Mouse (Mus musculus) MEL (cell line): ENCODE measurements at regions not wholly inside any gene's neighbourhood (a gene's known extent, or its start where the extent isn't known, plus 50 kb on each side); places are given as distances from the start of the nearest gene placed in this dataset.

Source experiments
- DNase-seq: peaks from one replicate; pipeline ENCODE4 v3.0.0; 2011; ENCODE audit warnings: low read depth, low spot score
- H3K27ac ChIP-seq: 2 replicates; pipeline ENCODE4 v1.5.1; 2012; ENCODE audit warnings: low read depth, mild to moderate bottlenecking, control low read depth, low read length, moderate library complexity; ENCODE audit not compliant: control insufficient read depth
- H3K27me3 ChIP-seq, 2 experiments: fragments of 150-350 bp in 1 of 2; sonication (generic) in 1 of 2; 2 replicates each; pipeline ENCODE4 v1.6.1; 2012; ENCODE audit warnings: low read length in 2 of 2, mild to moderate bottlenecking in 2 of 2, improper control_type of control experiment in 1 of 2, moderate library complexity in 1 of 2; ENCODE audit not compliant: insufficient read depth in 2 of 2, control insufficient read depth in 1 of 2
- H3K36me3 ChIP-seq, 2 experiments: 2 replicates each; pipeline ENCODE4 v1.6.1; 2012 to 2014; ENCODE audit warnings: low read length in 2 of 2, improper control_type of control experiment in 1 of 2, inconsistent platforms in 1 of 2, mild to moderate bottlenecking in 1 of 2; ENCODE audit not compliant: insufficient read depth in 2 of 2, control insufficient read depth in 1 of 2
- H3K4me1 ChIP-seq, 2 experiments: fragments of 150-350 bp in 1 of 2; sonication (generic) in 1 of 2; 2 replicates each; pipeline ENCODE4 v1.6.1; 2012; ENCODE audit warnings: low read length in 2 of 2, improper control_type of control experiment in 1 of 2, mild to moderate bottlenecking in 1 of 2; ENCODE audit not compliant: insufficient read depth in 2 of 2, control insufficient read depth in 1 of 2
- H3K4me3 ChIP-seq, 2 experiments: fragments of 150-350 bp in 1 of 2; sonication (generic) in 1 of 2; 2 replicates each; pipeline ENCODE4 v1.5.1; 2012; ENCODE audit warnings: low read depth in 2 of 2, low read length in 2 of 2, mild to moderate bottlenecking in 2 of 2, moderate library complexity in 2 of 2, control low read depth in 1 of 2, improper control_type of control experiment in 1 of 2; ENCODE audit not compliant: control insufficient read depth in 1 of 2, insufficient read depth in 1 of 2
- H3K79me2 ChIP-seq: 2 replicates; pipeline ENCODE4 v1.6.1; 2012; ENCODE audit warnings: mild to moderate bottlenecking, low read length, moderate library complexity; ENCODE audit not compliant: control insufficient read depth, poor library complexity, insufficient read depth
- H3K9ac ChIP-seq: 2 replicates; pipeline ENCODE4 v1.6.1; 2012; ENCODE audit warnings: low read depth, mild to moderate bottlenecking, control low read depth, low read length, moderate library complexity; ENCODE audit not compliant: control insufficient read depth, poor library complexity, severe bottlenecking
- H3K9me3 ChIP-seq: fragments of 150-350 bp; sonication (generic); replicated peaks from 2 replicates; pipeline ENCODE4 v1.6.1; 2012; ENCODE audit warnings: mild to moderate bottlenecking, low read length, improper control_type of control experiment, moderate library complexity; ENCODE audit not compliant: insufficient read depth
- CHD1 ChIP-seq: IDR thresholded peaks from 2 replicates; pipeline ENCODE4 v1.6.1; 2012; ENCODE audit warnings: low read depth, mild to moderate bottlenecking, inconsistent platforms, low read length, improper control_type of control experiment
- CHD2 ChIP-seq: IDR thresholded peaks from 2 replicates; pipeline ENCODE4 v1.6.1; 2011; ENCODE audit warnings: low read length, improper control_type of control experiment
- CTCF ChIP-seq, 3 experiments: IDR thresholded peaks in 2 of 3; conservative IDR thresholded peaks in 1 of 3; 2 replicates each; pipeline ENCODE4 v1.5.1; 2011 to 2012; ENCODE audit warnings: low read length in 3 of 3, low read depth in 2 of 3, mild to moderate bottlenecking in 2 of 3, improper control_type of control experiment in 1 of 3, inconsistent platforms in 1 of 3, mixed read lengths in 1 of 3, moderate library complexity in 1 of 3; ENCODE audit not compliant: control insufficient read depth in 1 of 3, insufficient read depth in 1 of 3, poor library complexity in 1 of 3, severe bottlenecking in 1 of 3
- E2F4 ChIP-seq: IDR thresholded peaks from 2 replicates; pipeline ENCODE4 v1.6.1; 2011; ENCODE audit warnings: low read depth, low read length, improper control_type of control experiment, borderline replicate concordance
- ELF1 ChIP-seq: IDR thresholded peaks from 2 replicates; pipeline ENCODE4 v1.6.1; 2014; ENCODE audit warnings: low read depth, mild to moderate bottlenecking, inconsistent platforms, low read length, improper control_type of control experiment, moderate library complexity
- EP300 ChIP-seq, 2 experiments: IDR thresholded peaks; 2 replicates each; pipeline ENCODE4 v1.6.1; 2011; ENCODE audit warnings: improper control_type of control experiment in 2 of 2, low read length in 2 of 2, low read depth in 1 of 2, mild to moderate bottlenecking in 1 of 2
- ETS1 ChIP-seq: IDR thresholded peaks from 2 replicates; pipeline ENCODE4 v1.6.1; 2012; ENCODE audit warnings: low read depth, mild to moderate bottlenecking, inconsistent platforms, low read length, improper control_type of control experiment, moderate library complexity
- GABPA ChIP-seq: IDR thresholded peaks from 2 replicates; pipeline ENCODE4 v1.6.1; 2012; ENCODE audit warnings: low read depth, mild to moderate bottlenecking, inconsistent platforms, low read length, improper control_type of control experiment, moderate library complexity
- GATA1 ChIP-seq: IDR thresholded peaks from 2 replicates; pipeline ENCODE4 v1.6.1; 2011; ENCODE audit warnings: low read depth, low read length, improper control_type of control experiment
- JUND ChIP-seq: IDR thresholded peaks from 2 replicates; pipeline ENCODE4 v1.6.1; 2011; ENCODE audit warnings: low read depth, mild to moderate bottlenecking, improper control_type of control experiment, low read length
- KAT2A ChIP-seq: conservative IDR thresholded peaks from 2 replicates; pipeline ENCODE4 v1.6.1; 2012; ENCODE audit warnings: low read depth, low read length, improper control_type of control experiment, inconsistent platforms
- MAX ChIP-seq: IDR thresholded peaks from 2 replicates; pipeline ENCODE4 v1.6.1; 2011; ENCODE audit warnings: low read length, improper control_type of control experiment
- MEF2A ChIP-seq: IDR thresholded peaks from 2 replicates; pipeline ENCODE4 v1.6.1; 2014; ENCODE audit warnings: low read depth, mild to moderate bottlenecking, inconsistent platforms, low read length, improper control_type of control experiment; ENCODE audit not compliant: poor library complexity, insufficient replicate concordance, severe bottlenecking; ENCODE audit errors: extremely low read depth
- MXI1 ChIP-seq: IDR thresholded peaks from 2 replicates; pipeline ENCODE4 v1.6.1; 2011; ENCODE audit warnings: mild to moderate bottlenecking, low read depth, low read length, improper control_type of control experiment
- MYB ChIP-seq: IDR thresholded peaks from 2 replicates; pipeline ENCODE4 v1.6.1; 2011; ENCODE audit warnings: mild to moderate bottlenecking, low read depth, low read length, improper control_type of control experiment
- MYC ChIP-seq: IDR thresholded peaks from 2 replicates; pipeline ENCODE4 v1.6.1; 2011; ENCODE audit warnings: low read depth, mild to moderate bottlenecking, low read length, improper control_type of control experiment, moderate library complexity
- NELFE ChIP-seq: IDR thresholded peaks from 2 replicates; pipeline ENCODE4 v1.6.1; 2011; ENCODE audit warnings: low read depth, low read length, improper control_type of control experiment
- POLR2A ChIP-seq, 2 experiments: IDR thresholded peaks; 2 replicates each; pipeline ENCODE4 v1.6.1; 2011 to 2012; ENCODE audit warnings: low read length in 2 of 2, mild to moderate bottlenecking in 2 of 2, control low read depth in 1 of 2, improper control_type of control experiment in 1 of 2, low read depth in 1 of 2, moderate library complexity in 1 of 2; ENCODE audit not compliant: control insufficient read depth in 1 of 2, insufficient read depth in 1 of 2, poor library complexity in 1 of 2
- POLR2AphosphoS2 ChIP-seq: IDR thresholded peaks from 2 replicates; pipeline ENCODE4 v1.6.1; 2011; ENCODE audit warnings: low read length, improper control_type of control experiment
- RAD21 ChIP-seq: IDR thresholded peaks from 2 replicates; pipeline ENCODE4 v1.6.1; 2011; ENCODE audit warnings: mild to moderate bottlenecking, low read depth, low read length, improper control_type of control experiment
- RCOR1 ChIP-seq: IDR thresholded peaks from 2 replicates; pipeline ENCODE4 v1.6.1; 2012; ENCODE audit warnings: low read depth, mild to moderate bottlenecking, inconsistent platforms, low read length, improper control_type of control experiment
- SIN3A ChIP-seq: IDR thresholded peaks from 2 replicates; pipeline ENCODE4 v1.6.1; 2012; ENCODE audit warnings: low read length, improper control_type of control experiment, inconsistent platforms
- SMC3 ChIP-seq: IDR thresholded peaks from 2 replicates; pipeline ENCODE4 v1.6.1; 2011; ENCODE audit warnings: low read depth, low read length, improper control_type of control experiment
- TAL1 ChIP-seq: IDR thresholded peaks from 2 replicates; pipeline ENCODE4 v1.6.1; 2012; ENCODE audit warnings: mild to moderate bottlenecking, inconsistent platforms, low read length, moderate library complexity, mixed read lengths
- TCF12 ChIP-seq: IDR thresholded peaks from 2 replicates; pipeline ENCODE4 v1.6.1; 2014; ENCODE audit warnings: low read depth, mild to moderate bottlenecking, inconsistent platforms, low read length, improper control_type of control experiment, moderate library complexity
- UBTF ChIP-seq: IDR thresholded peaks from 2 replicates; pipeline ENCODE4 v1.6.1; 2012; ENCODE audit warnings: low read depth, mild to moderate bottlenecking, inconsistent platforms, low read length, improper control_type of control experiment, moderate library complexity, borderline replicate concordance; ENCODE audit not compliant: insufficient read depth
- USF1 ChIP-seq: IDR thresholded peaks from 2 replicates; pipeline ENCODE4 v1.6.1; 2014; ENCODE audit warnings: low read depth, mild to moderate bottlenecking, inconsistent platforms, low read length, improper control_type of control experiment, moderate library complexity
- ZKSCAN1 ChIP-seq: IDR thresholded peaks from 2 replicates; pipeline ENCODE4 v1.6.1; 2012; ENCODE audit warnings: low read depth, mild to moderate bottlenecking, inconsistent platforms, low read length, improper control_type of control experiment, moderate library complexity
- ZMIZ1 ChIP-seq: IDR thresholded peaks from 2 replicates; pipeline ENCODE4 v1.6.1; 2012; ENCODE audit warnings: low read depth, mild to moderate bottlenecking, inconsistent platforms, low read length, improper control_type of control experiment, moderate library complexity
- ZNF384 ChIP-seq: IDR thresholded peaks from 2 replicates; pipeline ENCODE4 v1.6.1; 2012; ENCODE audit warnings: low read depth, mild to moderate bottlenecking, inconsistent platforms, low read length, improper control_type of control experiment

GRCm38 (mm10) chr17:50392966-50393365, 99.5 kb upstream of the Dazl start:
- no peak for TF ChIP-seq EP300 (IDR thresholded peaks at IDR 0.05; ENCODE audit: low read depth in 1 of 2, low read length in 2 of 2)
- Histone ChIP-seq H3K36me3 (peaks cover 0 to 13% of the 10 kb centered on the region in 2 experiments; a peak in 2 of 4 replicates), H3K79me2 (no peaks in the 10 kb centered on the region), H3K4me3 (no peak overlapping the region), H3K27me3 (no peaks in the 10 kb centered on the region), H3K4me1 (peaks cover 0 to 20% of the 10 kb centered on the region in 2 experiments; a peak in 3 of 4 replicates), H3K27ac (no peak overlapping the region), H3K9ac (no peak overlapping the region), H3K9me3 (no peaks in the 10 kb centered on the region)
- no peak for DNase-seq

DNA sequence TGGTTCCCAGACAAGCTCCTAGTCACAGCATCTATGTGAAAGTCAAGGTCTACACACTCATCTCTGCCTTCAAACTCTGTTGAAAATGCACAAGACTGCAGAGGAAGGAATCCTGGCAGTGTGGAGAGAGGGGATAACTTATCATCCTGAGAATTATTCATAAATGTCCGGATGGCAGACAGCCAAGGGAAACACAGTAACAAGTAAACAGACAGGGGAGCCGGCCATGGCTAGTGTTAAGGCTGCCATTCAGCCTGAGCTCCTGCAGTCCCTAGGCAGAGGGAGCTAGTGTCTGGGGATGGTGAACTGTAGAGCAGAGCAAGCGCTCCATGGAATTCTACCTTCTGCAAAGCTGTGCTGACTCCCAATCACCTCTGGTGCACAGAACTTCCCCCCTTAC, 100.3 kb upstream of the Dazl start:
- TF ChIP-seq EP300 (IDR thresholded peaks at IDR 0.05; ENCODE audit: low read depth in 1 of 2, low read length in 2 of 2): peak; percentile 86 to 87
- no peak for TF ChIP-seq USF1
- TF ChIP-seq MYC: no peak
- TF ChIP-seq MYB: no peak
- no peak for TF ChIP-seq MAX
- no peak for TF ChIP-seq CTCF (IDR thresholded peaks at IDR 0.05 in 2 of 3, conservative IDR thresholded peaks at IDR 0.05 in 1 of 3; ENCODE audit: control insufficient read depth in 1 of 3, insufficient read depth in 1 of 3, low read depth in 2 of 3, low read length in 3 of 3, poor library complexity in 1 of 3, severe bottlenecking in 1 of 3)
- TF ChIP-seq ELF1: no peak
- no peak for TF ChIP-seq ZMIZ1
- no peak for TF ChIP-seq ZNF384
- TF ChIP-seq CHD1: no peak
- no peak for TF ChIP-seq MXI1
- 0 out of 2 replicates have a peak, but pooled peaks have one; percentile 17 for TF ChIP-seq SMC3
- no peak for TF ChIP-seq POLR2A (IDR thresholded peaks at IDR 0.05; ENCODE audit: control insufficient read depth in 1 of 2, insufficient read depth in 1 of 2, low read depth in 1 of 2, low read length in 2 of 2, poor library complexity in 1 of 2)
- TF ChIP-seq GATA1: peak; percentile 84
- peak; percentile 87 for TF ChIP-seq TCF12
- TF ChIP-seq CHD2: no peak
- peak; percentile 73 for TF ChIP-seq TAL1
- no peak for TF ChIP-seq JUND
- no peak for TF ChIP-seq POLR2AphosphoS2
- peak; percentile 77 for TF ChIP-seq ETS1
- no peak for TF ChIP-seq KAT2A
- TF ChIP-seq NELFE: no peak
- no peak for TF ChIP-seq RAD21
- TF ChIP-seq E2F4: no peak
- no peak for TF ChIP-seq UBTF
- TF ChIP-seq MEF2A: no peak
- no peak for TF ChIP-seq GABPA
- TF ChIP-seq RCOR1: peak; percentile 79
- peak; percentile 50 for TF ChIP-seq SIN3A
- TF ChIP-seq ZKSCAN1: no peak
- Histone ChIP-seq H3K4me3 (no peak overlapping the region), H3K4me1 (peaks cover 0 to 20% of the 10 kb centered on the region in 2 experiments; a peak in 3 of 4 replicates), H3K79me2 (no peaks in the 10 kb centered on the region), H3K9me3 (no peaks in the 10 kb centered on the region), H3K27ac (no peak overlapping the region), H3K9ac (no peak overlapping the region), H3K36me3 (peaks cover 0 to 11% of the 10 kb centered on the region in 2 experiments; a peak in 2 of 4 replicates), H3K27me3 (no peaks in the 10 kb centered on the region)
- peak; percentile 83 for DNase-seq
